Mouse (Mus musculus): ENCODE measurements around the gene Abca4. TPM values are rescaled to one million over a fixed set of nuclear protein-coding genes. Genes with fewer than 3 reads are reported as not detected.

Abca4 gene
- polyA plus RNA-seq, 1 experiment from 2014 or later: 1.5 TPM

DNA sequence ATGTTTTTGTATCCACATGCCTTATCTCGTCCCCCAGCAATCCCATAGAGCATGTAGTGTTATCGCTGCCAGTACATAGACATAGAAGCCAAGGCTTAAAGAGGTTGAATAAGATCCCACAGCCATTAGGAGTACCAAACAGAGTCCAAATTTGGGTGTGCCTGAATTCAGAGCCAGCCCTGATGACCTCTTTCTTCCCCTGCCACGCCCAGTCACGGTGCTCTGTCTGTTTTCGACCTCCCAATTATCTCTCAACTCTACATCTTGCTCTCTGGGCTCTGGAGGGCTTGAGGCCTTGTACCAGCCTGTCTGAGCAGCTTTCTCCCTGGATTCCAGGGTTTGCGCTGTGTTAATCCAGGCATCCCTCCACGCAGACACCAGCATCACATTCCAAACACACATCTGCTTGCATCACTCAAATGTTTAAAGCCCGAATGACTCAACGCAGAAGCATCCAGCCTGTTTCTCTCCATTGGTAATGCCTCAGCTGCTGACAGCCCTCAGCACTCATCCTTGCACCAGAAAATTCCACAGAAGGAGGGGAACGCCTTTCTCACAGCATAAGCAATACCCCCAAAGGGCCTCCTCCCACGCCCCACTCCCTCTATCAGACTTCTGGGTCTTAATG lies 43.9 kb downstream of the Abca4 start:
- peaks cover 11% of the 10 kb centered on the region for H3K4me1 ChIP-seq
- no peaks in the 10 kb centered on the region for H3K9me3 ChIP-seq
- H3K4me3 ChIP-seq: no peak overlapping the region
- 58% methylated on average over 11 of the region's 11 CpGs for WGBS
- ATAC-seq (ENCODE audit: borderline replicate concordance, extremely low read depth, low FRiP score, low TSS enrichment): peak; percentile 57; the same call in 1 of the 2 replicates
- no peaks in the 10 kb centered on the region for H3K36me3 ChIP-seq
- no peak overlapping the region for H3K4me2 ChIP-seq
- no peaks in the 10 kb centered on the region for H3K27me3 ChIP-seq
- 0 out of 2 replicates have a peak overlapping the region, but pooled peaks have one; percentile 29 for H3K27ac ChIP-seq
- no peak overlapping the region for H3K9ac ChIP-seq

GRCm38 (mm10) chr3:122090338-122090737 lies 46.1 kb downstream of the Abca4 start:
- Histone ChIP-seq H3K36me3 (no peaks in the 10 kb centered on the region), H3K9me3 (no peaks in the 10 kb centered on the region), H3K4me1 (peaks cover 11% of the 10 kb centered on the region), H3K4me2 (no peak overlapping the region), H3K9ac (no peak overlapping the region), H3K4me3 (no peak overlapping the region), H3K27me3 (no peaks in the 10 kb centered on the region), H3K27ac (no peak overlapping the region)
- ATAC-seq (ENCODE audit: borderline replicate concordance, extremely low read depth, low FRiP score, low TSS enrichment): no peak
- WGBS: 75% methylated on average over 6 of the region's 6 CpGs

DNA sequence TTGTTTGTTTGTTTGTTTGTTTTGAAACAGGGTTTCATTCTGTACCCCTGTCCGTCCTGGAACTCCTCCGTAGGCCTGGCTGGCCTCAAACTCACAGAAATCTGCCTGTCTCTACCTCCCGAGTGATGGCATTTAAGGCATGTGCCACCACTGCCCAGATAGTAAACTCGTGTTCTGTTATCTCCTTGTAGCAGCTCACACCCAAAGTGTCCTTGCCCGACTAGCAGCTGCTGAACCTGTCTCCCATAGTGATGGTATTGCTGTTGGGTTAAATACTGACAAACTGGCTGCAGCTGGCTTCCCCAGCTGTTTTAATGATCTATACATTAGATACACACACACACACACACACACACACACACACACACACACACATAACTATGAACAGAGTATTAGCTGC lies 55.5 kb downstream of the Abca4 start:
- H3K27me3 ChIP-seq: no peaks in the 10 kb centered on the region
- WGBS: 48% methylated on average over 5 of the region's 5 CpGs
- H3K36me3 ChIP-seq: no peaks in the 10 kb centered on the region
- ATAC-seq (ENCODE audit: borderline replicate concordance, extremely low read depth, low FRiP score, low TSS enrichment): no peak
- no peak overlapping the region for H3K27ac ChIP-seq
- H3K9me3 ChIP-seq: no peaks in the 10 kb centered on the region
- no peak overlapping the region for H3K4me3 ChIP-seq
- peaks cover 29% of the 10 kb centered on the region for H3K4me1 ChIP-seq
- H3K9ac ChIP-seq: no peak overlapping the region
- no peak overlapping the region for H3K4me2 ChIP-seq

DNA sequence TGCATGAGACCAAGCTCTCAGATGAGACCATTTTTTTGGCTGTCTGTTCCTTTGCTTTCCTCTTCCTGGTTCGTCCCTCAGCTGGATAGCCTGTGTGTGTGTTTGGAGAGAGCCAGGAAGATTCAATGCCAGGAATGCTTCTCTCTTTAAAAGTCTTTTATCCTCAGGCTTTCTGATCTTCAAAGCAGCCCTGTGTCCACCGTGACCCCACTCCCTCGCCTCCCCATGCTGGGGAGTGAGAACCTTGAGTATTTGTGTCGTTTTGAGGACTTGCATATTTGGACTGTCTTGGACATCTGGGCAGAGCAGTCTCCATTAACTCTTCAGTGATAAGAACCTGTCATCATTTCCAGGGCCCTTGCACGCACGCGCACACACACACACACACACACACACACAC lies 57.8 kb downstream of the Abca4 start:
- no peak overlapping the region for H3K4me2 ChIP-seq
- no peaks in the 10 kb centered on the region for H3K9me3 ChIP-seq
- H3K27ac ChIP-seq: no peak overlapping the region
- 46% methylated on average over 7 of the region's 7 CpGs for WGBS
- no peaks in the 10 kb centered on the region for H3K36me3 ChIP-seq
- H3K4me1 ChIP-seq: peaks cover 17% of the 10 kb centered on the region
- no peak for ATAC-seq (ENCODE audit: borderline replicate concordance, extremely low read depth, low FRiP score, low TSS enrichment)
- H3K4me3 ChIP-seq: no peak overlapping the region
- H3K27me3 ChIP-seq: no peaks in the 10 kb centered on the region
- H3K9ac ChIP-seq: no peak overlapping the region

DNA sequence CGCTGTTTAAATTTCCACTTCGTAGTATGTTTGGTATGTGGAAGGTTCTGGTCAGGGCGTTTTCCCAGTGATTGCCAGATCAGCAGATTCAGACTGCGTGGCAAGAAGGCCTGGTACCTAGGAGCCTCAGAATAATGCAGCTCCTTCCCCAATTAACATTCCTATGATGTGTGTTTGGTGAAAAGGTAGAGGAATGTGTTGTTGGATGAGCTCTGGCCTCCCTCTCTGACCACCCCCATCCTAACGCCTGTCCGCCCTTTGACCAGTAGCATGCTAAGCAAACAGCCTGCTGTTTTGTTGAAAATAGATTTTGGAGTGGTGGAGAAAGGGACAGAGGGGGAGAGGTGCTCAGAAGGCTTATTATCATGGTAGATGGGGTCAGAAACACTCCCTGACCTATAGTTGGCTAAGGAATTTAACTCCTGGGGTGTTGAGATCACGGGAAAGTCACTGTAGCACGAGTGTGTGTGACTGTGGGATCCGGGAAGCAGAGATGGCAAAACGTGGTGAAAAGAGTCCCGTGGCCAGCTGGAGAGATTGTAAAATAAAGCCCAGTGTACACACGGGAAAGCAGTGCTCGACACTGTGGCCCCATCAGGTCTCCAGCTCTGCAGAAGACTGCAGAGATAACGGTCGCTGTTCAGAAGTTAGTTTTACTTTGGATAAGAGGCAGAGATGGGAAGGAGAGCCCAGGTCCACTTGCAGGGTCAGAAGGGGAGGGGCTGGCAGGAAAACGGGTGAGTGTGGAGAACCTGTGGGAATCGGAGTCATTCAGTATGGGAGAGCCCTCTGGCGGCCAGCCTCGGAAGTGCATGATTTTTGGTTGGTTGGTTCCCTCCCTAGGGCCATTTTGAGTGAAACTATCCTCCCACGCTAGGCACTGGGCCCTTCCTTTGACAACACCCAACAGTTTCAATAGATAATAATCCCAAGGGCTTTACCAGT lies 59.9 kb downstream of the Abca4 start:
- no peaks in the 10 kb centered on the region for H3K27me3 ChIP-seq
- peak; percentile 59 for ATAC-seq (ENCODE audit: borderline replicate concordance, extremely low read depth, low FRiP score, low TSS enrichment)
- H3K9me3 ChIP-seq: no peaks in the 10 kb centered on the region
- peak overlapping the region; percentile 28 for H3K4me3 ChIP-seq
- H3K4me1 ChIP-seq: peaks cover 11% of the 10 kb centered on the region
- H3K27ac ChIP-seq: peak overlapping the region; percentile 26; the same call in 1 of the 2 replicates
- peak overlapping the region; percentile 57 for H3K4me2 ChIP-seq
- H3K9ac ChIP-seq: peak overlapping the region; percentile 21; the same call in 1 of the 2 replicates
- H3K36me3 ChIP-seq: no peaks in the 10 kb centered on the region
- 20% methylated on average over 20 of the region's 20 CpGs for WGBS

- peaks cover 25% of the 10 kb centered on the region for H3K4me1 ChIP-seq
- no peak overlapping the region for H3K4me2 ChIP-seq
- H3K27me3 ChIP-seq: no peaks in the 10 kb centered on the region
- no peaks in the 10 kb centered on the region for H3K9me3 ChIP-seq
- no peaks in the 10 kb centered on the region for H3K36me3 ChIP-seq
- 49% methylated on average over 8 of the region's 8 CpGs for WGBS
- no peak overlapping the region for H3K27ac ChIP-seq
- no peak overlapping the region for H3K9ac ChIP-seq
- no peak for ATAC-seq (ENCODE audit: borderline replicate concordance, extremely low read depth, low FRiP score, low TSS enrichment)
- no peak overlapping the region for H3K4me3 ChIP-seq
Measured at GRCm38 (mm10) chr3:122106920-122107319, 62.7 kb downstream of the Abca4 start.

DNA sequence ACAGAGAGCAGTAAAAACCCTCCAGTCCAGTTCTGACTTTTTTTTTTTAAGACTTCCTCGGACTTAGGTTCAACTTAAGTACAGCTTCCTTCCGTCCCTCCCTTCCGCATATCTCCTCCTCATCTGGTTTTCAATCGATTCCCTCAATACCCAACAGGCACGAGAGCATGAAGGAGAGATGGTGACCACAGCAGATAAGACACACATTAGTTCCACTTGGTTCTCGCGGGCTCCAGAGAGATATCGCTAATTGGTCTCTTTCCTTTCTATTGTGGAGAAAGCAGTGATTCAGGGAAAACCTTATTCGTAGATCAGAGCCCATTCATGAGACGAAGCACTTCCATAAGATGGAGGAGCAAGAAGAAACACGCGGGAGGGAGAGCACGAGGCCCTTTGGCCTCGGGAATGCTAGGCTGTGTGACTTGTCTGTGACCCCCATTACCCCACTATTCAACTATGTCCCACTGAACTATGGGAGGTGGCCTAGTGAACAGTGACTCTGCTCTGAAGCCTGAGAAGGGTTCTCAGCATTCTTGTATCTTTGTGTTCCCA lies 63.5 kb downstream of the Abca4 start:
- Histone ChIP-seq H3K27ac (0 out of 2 replicates have a peak overlapping the region, but pooled peaks have one; percentile 8), H3K4me3 (no peak overlapping the region), H3K4me1 (peaks cover 28% of the 10 kb centered on the region), H3K36me3 (no peaks in the 10 kb centered on the region), H3K4me2 (no peak overlapping the region), H3K27me3 (no peaks in the 10 kb centered on the region), H3K9ac (no peak overlapping the region), H3K9me3 (no peaks in the 10 kb centered on the region)
- 77% methylated on average over 14 of the region's 14 CpGs for WGBS
- no peak for ATAC-seq (ENCODE audit: borderline replicate concordance, extremely low read depth, low FRiP score, low TSS enrichment)

- Histone ChIP-seq H3K4me2 (no peak overlapping the region), H3K27ac (no peak overlapping the region), H3K36me3 (no peaks in the 10 kb centered on the region), H3K4me3 (no peak overlapping the region), H3K9ac (no peak overlapping the region), H3K4me1 (peaks cover 20% of the 10 kb centered on the region), H3K27me3 (no peaks in the 10 kb centered on the region), H3K9me3 (no peaks in the 10 kb centered on the region)
- WGBS: 47% methylated on average over 4 of the region's 4 CpGs
- ATAC-seq (ENCODE audit: borderline replicate concordance, extremely low read depth, low FRiP score, low TSS enrichment): no peak
Measured at GRCm38 (mm10) chr3:122109461-122109860, 65.2 kb downstream of the Abca4 start.

- ATAC-seq (ENCODE audit: borderline replicate concordance, extremely low read depth, low FRiP score, low TSS enrichment): peak; percentile 64; the same call in 1 of the 2 replicates
- no peaks in the 10 kb centered on the region for H3K27me3 ChIP-seq
- H3K4me1 ChIP-seq: peaks cover 20% of the 10 kb centered on the region
- H3K9me3 ChIP-seq: no peaks in the 10 kb centered on the region
- no peak overlapping the region for H3K4me3 ChIP-seq
- no peak overlapping the region for H3K4me2 ChIP-seq
- WGBS: 32% methylated on average over 9 of the region's 9 CpGs
- no peaks in the 10 kb centered on the region for H3K36me3 ChIP-seq
- peak overlapping the region; percentile 16 for H3K27ac ChIP-seq
- H3K9ac ChIP-seq: no peak overlapping the region
Measured at GRCm38 (mm10) chr3:122111141-122111981, 67.1 kb downstream of the Abca4 start.

GRCm38 (mm10) chr3:122118651-122119214 lies 74.5 kb downstream of the Abca4 start:
- Histone ChIP-seq H3K27ac (peak overlapping the region; percentile 82), H3K9ac (no peak overlapping the region), H3K4me1 (peaks cover 30% of the 10 kb centered on the region), H3K9me3 (no peaks in the 10 kb centered on the region), H3K4me3 (no peak overlapping the region), H3K27me3 (no peaks in the 10 kb centered on the region), H3K4me2 (no peak overlapping the region), H3K36me3 (no peaks in the 10 kb centered on the region)
- no peak for ATAC-seq (ENCODE audit: borderline replicate concordance, extremely low read depth, low FRiP score, low TSS enrichment)
- 24% methylated on average over 9 of the region's 9 CpGs for WGBS

DNA sequence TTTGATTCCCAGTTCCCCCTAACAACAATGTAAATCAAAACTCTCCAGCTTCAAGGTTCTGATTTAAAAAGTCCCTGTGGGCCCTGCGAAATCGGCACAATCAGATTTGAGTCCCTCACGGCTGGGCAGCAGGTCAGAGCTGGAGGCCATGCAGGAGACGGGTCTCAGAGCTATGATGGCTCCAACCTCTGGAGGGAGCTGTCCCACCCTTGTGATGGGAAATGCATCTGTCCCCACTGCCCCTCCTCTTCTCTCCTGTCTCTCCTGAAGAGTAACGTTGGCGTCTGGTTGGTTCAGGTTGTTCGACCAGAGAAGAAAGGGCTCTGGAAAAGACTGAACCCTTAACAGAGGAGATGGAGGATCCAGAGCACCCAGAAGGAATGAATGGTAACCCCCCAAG lies 75.5 kb downstream of the Abca4 start:
- H3K27ac ChIP-seq: peak overlapping the region; percentile 82
- no peaks in the 10 kb centered on the region for H3K9me3 ChIP-seq
- no peak for ATAC-seq (ENCODE audit: borderline replicate concordance, extremely low read depth, low FRiP score, low TSS enrichment)
- H3K27me3 ChIP-seq: no peaks in the 10 kb centered on the region
- no peak overlapping the region for H3K4me2 ChIP-seq
- no peaks in the 10 kb centered on the region for H3K36me3 ChIP-seq
- no peak overlapping the region for H3K4me3 ChIP-seq
- WGBS: 75% methylated on average over 7 of the region's 7 CpGs
- H3K4me1 ChIP-seq: peaks cover 30% of the 10 kb centered on the region
- no peak overlapping the region for H3K9ac ChIP-seq

Data from lung, embryonic 15.5 days (tissue).